Mouse (Mus musculus): ENCODE results near the gene Jtb.

Gene Jtb

GRCm38 (mm10) chr3:90231507-90232333 lies at the start of gene Jtb:
Gene Jtb, plus strand, starts transcription at chr3:90231597.
- DNase-seq = peak; percentile 88

GRCm38 (mm10) chr3:90183581-90183980 lies 47.8 kb upstream of the Jtb start:
- no peak for DNase-seq

GRCm38 (mm10) chr3:90190859-90191510 lies 40.4 kb upstream of the Jtb start:
- DNase-seq = no peak

GRCm38 (mm10) chr3:90194759-90195158 lies 36.6 kb upstream of the Jtb start:
- DNase-seq = no peak

- no peak for DNase-seq
Measured at GRCm38 (mm10) chr3:90195644-90196043, 35.8 kb upstream of the Jtb start.

- DNase-seq = no peak
Measured at GRCm38 (mm10) chr3:90197548-90197947, 33.8 kb upstream of the Jtb start.

GRCm38 (mm10) chr3:90202884-90203283 lies 28.5 kb upstream of the Jtb start:
- no peak for DNase-seq

GRCm38 (mm10) chr3:90203619-90204018 lies 27.8 kb upstream of the Jtb start:
- no peak for DNase-seq

- DNase-seq = no peak
Measured at GRCm38 (mm10) chr3:90204582-90204981, 26.8 kb upstream of the Jtb start.

GRCm38 (mm10) chr3:90208662-90209061 lies 22.7 kb upstream of the Jtb start:
- DNase-seq = no peak

- DNase-seq = no peak
Measured at GRCm38 (mm10) chr3:90209908-90210566, 21.4 kb upstream of the Jtb start.

- no peak for DNase-seq
Measured at GRCm38 (mm10) chr3:90211475-90212398, 19.7 kb upstream of the Jtb start.

GRCm38 (mm10) chr3:90212723-90213122 lies 18.7 kb upstream of the Jtb start:
- DNase-seq = no peak

GRCm38 (mm10) chr3:90213377-90213866 lies 18.0 kb upstream of the Jtb start, which contains the start of the genes Rps27 and Rab13:
Gene Rps27, minus strand, starts transcription at chr3:90213651.
Gene Rab13, plus strand, starts transcription at chr3:90213695.
- peak; percentile 82 for DNase-seq

- DNase-seq = peak; percentile 25
Measured at GRCm38 (mm10) chr3:90213956-90214684, 17.3 kb upstream of the Jtb start.

GRCm38 (mm10) chr3:90215825-90216380 lies 15.5 kb upstream of the Jtb start:
- DNase-seq = no peak

GRCm38 (mm10) chr3:90220088-90220487 lies 11.3 kb upstream of the Jtb start:
- DNase-seq = peak; percentile 57

- peak; percentile 30 for DNase-seq
Measured at GRCm38 (mm10) chr3:90220531-90220951, 10.9 kb upstream of the Jtb start.

GRCm38 (mm10) chr3:90221123-90221522 lies 10.3 kb upstream of the Jtb start:
- no peak for DNase-seq

- DNase-seq = no peak
Measured at GRCm38 (mm10) chr3:90222455-90222854, 8.9 kb upstream of the Jtb start.

- DNase-seq = no peak
Measured at GRCm38 (mm10) chr3:90222941-90223340, 8.5 kb upstream of the Jtb start.

Measured in cerebellum, adult 11 months (tissue).